Mouse (Mus musculus): ENCODE measurements at regions not wholly inside any gene's neighbourhood (a gene's known extent, or its start where the extent isn't known, plus 50 kb on each side); places are given as distances from the start of the nearest gene placed in this dataset.

DNA sequence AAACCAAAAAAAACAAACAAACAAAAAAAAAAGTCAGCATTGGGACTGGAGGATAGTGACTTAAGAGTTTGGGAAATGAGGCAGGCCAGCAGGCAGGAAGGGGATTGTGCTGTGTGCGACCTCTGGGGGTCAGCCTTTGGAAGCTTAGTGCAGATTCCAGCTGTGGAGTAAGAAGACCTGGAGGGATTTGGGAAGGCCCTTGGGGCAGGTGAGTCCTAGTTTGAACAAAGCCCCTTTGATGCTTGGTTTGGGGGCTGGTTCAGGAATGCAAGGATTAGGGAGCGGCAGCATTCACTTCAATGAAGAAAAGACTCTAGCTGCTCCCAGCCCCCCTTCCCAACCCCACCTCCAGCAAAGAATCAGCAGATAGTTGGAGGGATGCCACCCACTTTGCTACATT lies 235.6 kb upstream of the Stt3b start:
- H3K4me2 ChIP-seq (replicated peaks; ENCODE audit: low read depth): no peak overlapping the region
- H3K27me3 ChIP-seq (ENCODE audit: control insufficient read depth, insufficient read depth, low read length): no peaks in the 10 kb centered on the region
- TF ChIP-seq EP300 (optimal IDR thresholded peaks at IDR 0.05) (no peak), CTCF (IDR thresholded peaks at IDR 0.05; ENCODE audit: low read depth) (no peak)
- DNase-seq (ENCODE audit: low spot score) (no peak), ATAC-seq (ENCODE audit: low FRiP score, low TSS enrichment) (no peak)
- H3K4me1 ChIP-seq (replicated peaks; ENCODE audit: control insufficient read depth, insufficient read depth): no peaks in the 10 kb centered on the region
- no peaks in the 10 kb centered on the region for H3K36me3 ChIP-seq (ENCODE audit: control insufficient read depth, insufficient read depth, low read length)
- WGBS: 64% methylated on average over 2 of the region's 2 CpGs
- no peak overlapping the region for H3K9ac ChIP-seq (ENCODE audit: low read length)
- H3K9me3 ChIP-seq (ENCODE audit: control insufficient read depth, low read length): no peaks in the 10 kb centered on the region
- H3K4me3 ChIP-seq (ENCODE audit: low read depth, low read length): no peak overlapping the region
- H3K27ac ChIP-seq (replicated peaks): no peak overlapping the region

DNA sequence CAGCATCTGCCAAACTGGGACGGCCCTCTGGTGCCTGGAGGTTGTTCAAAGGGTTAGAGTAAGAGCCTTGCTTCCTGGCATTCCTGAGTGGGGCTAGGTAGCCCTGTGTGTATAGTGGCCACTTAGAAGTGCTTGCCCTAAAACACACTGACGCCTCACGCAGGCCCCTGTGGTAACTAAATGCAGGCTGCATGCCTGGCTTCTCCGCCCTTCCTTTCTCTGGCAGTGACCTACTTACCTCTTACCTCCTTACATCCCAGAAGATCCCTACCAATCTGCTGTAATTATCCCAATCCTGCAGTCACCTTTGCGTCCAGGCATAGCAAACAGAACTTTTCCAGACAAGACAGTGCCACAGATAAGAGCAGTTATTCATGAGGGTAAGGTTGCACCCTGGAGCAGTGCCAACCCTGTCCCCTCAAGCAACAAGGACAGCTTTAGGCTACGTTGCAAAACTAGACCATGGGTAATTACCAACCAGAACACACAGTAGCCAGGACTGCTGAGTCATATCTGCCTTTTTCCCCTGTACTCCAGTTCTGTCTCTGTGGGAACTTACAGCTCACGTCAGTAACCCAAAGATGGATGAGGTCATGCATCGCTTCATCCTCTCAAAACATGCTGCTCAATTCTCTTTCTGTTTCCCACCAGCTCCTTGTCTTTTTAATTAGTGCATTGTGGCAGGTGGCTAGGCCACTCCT lies 237.6 kb upstream of the Stt3b start:
- no peak overlapping the region for H3K4me3 ChIP-seq (ENCODE audit: low read depth, low read length)
- 45% methylated on average over 8 of the region's 8 CpGs for WGBS
- H3K27ac ChIP-seq (replicated peaks): no peak overlapping the region
- ATAC-seq (ENCODE audit: low FRiP score, low TSS enrichment) (peak; percentile 83), DNase-seq (ENCODE audit: low spot score) (peak; percentile 44)
- TF ChIP-seq CTCF (IDR thresholded peaks at IDR 0.05; ENCODE audit: low read depth) (no peak), EP300 (optimal IDR thresholded peaks at IDR 0.05) (no peak)
- H3K27me3 ChIP-seq (ENCODE audit: control insufficient read depth, insufficient read depth, low read length): no peaks in the 10 kb centered on the region
- H3K9ac ChIP-seq (ENCODE audit: low read length): no peak overlapping the region
- no peak overlapping the region for H3K4me2 ChIP-seq (replicated peaks; ENCODE audit: low read depth)
- no peaks in the 10 kb centered on the region for H3K9me3 ChIP-seq (ENCODE audit: control insufficient read depth, low read length)
- H3K36me3 ChIP-seq (ENCODE audit: control insufficient read depth, insufficient read depth, low read length): no peaks in the 10 kb centered on the region
- H3K4me1 ChIP-seq (replicated peaks; ENCODE audit: control insufficient read depth, insufficient read depth): no peaks in the 10 kb centered on the region

DNA sequence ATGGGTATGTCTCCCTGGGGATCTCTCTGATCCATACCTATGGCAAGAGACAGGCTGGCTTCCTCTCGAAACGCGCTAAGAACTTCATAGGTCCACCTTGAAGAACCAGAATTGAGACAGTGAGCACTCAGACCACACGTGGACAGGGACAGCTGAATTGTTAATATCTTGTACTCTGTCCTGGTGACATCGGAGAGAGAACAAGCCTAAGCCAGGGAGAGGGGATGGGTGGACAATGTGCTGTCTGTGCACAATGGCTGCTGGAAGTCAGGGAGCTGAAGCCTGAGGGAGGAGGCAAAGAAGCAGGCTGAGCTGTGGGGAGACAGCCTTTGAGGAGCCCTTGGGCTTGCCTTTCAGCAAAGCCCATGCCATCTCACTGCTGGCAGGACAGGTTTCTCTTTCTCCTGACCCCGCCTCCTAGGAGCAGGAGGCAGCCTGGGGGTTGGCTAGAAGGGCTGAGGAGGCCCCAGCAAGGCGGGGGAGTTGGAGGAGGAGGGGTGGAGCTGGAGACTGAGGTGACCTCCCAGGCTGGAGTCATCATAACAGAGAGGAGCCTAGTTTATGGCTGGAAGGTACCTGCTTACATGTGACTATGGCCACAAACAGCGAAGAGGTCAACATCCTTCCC lies 238.6 kb upstream of the Stt3b start:
- Histone ChIP-seq H3K27me3 (ENCODE audit: control insufficient read depth, insufficient read depth, low read length) (no peaks in the 10 kb centered on the region), H3K9me3 (ENCODE audit: control insufficient read depth, low read length) (no peaks in the 10 kb centered on the region), H3K9ac (ENCODE audit: low read length) (no peak overlapping the region), H3K36me3 (ENCODE audit: control insufficient read depth, insufficient read depth, low read length) (no peaks in the 10 kb centered on the region), H3K27ac (replicated peaks) (0 out of 2 replicates have a peak overlapping the region, but pooled peaks have one; percentile 8), H3K4me1 (replicated peaks; ENCODE audit: control insufficient read depth, insufficient read depth) (no peaks in the 10 kb centered on the region), H3K4me2 (replicated peaks; ENCODE audit: low read depth) (no peak overlapping the region), H3K4me3 (ENCODE audit: low read depth, low read length) (no peak overlapping the region)
- ATAC-seq (ENCODE audit: low FRiP score, low TSS enrichment) (peak; percentile 85), DNase-seq (ENCODE audit: low spot score) (peak; percentile 77)
- no peak for TF ChIP-seq CTCF (IDR thresholded peaks at IDR 0.05; ENCODE audit: low read depth)
- TF ChIP-seq EP300 (optimal IDR thresholded peaks at IDR 0.05): no peak
- WGBS: 49% methylated on average over 8 of the region's 8 CpGs

DNA sequence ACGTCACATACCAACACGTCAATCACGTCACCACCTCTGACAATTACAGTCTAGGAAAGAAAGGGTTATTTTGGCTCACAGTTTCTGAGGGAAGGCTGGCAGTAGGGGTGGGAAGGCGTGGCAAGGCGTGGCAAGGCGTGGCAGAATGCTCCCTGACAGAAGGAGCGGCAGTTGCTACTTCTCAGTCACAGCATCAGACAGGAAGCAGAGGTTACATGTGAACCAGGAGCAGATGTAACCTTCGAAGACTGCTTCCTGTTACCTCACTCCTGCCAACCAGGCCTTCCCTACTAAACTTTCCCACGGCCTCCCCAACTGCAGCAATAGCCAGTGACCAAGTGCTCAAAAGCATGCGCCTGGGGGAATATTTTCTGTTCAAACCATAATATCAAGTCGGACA lies 240.9 kb upstream of the Stt3b start:
- no peak overlapping the region for H3K4me2 ChIP-seq (replicated peaks; ENCODE audit: low read depth)
- no peaks in the 10 kb centered on the region for H3K9me3 ChIP-seq (ENCODE audit: control insufficient read depth, low read length)
- WGBS: 84% methylated on average over 11 of the region's 11 CpGs
- no peak for DNase-seq (ENCODE audit: low spot score)
- H3K9ac ChIP-seq (ENCODE audit: low read length): no peak overlapping the region
- no peak overlapping the region for H3K27ac ChIP-seq (replicated peaks)
- H3K4me3 ChIP-seq (ENCODE audit: low read depth, low read length): no peak overlapping the region
- TF ChIP-seq EP300 (optimal IDR thresholded peaks at IDR 0.05) (no peak), CTCF (IDR thresholded peaks at IDR 0.05; ENCODE audit: low read depth) (no peak)
- H3K4me1 ChIP-seq (replicated peaks; ENCODE audit: control insufficient read depth, insufficient read depth): no peaks in the 10 kb centered on the region
- no peaks in the 10 kb centered on the region for H3K36me3 ChIP-seq (ENCODE audit: control insufficient read depth, insufficient read depth, low read length)
- H3K27me3 ChIP-seq (ENCODE audit: control insufficient read depth, insufficient read depth, low read length): no peaks in the 10 kb centered on the region
- ATAC-seq (ENCODE audit: low FRiP score, low TSS enrichment): no peak

DNA sequence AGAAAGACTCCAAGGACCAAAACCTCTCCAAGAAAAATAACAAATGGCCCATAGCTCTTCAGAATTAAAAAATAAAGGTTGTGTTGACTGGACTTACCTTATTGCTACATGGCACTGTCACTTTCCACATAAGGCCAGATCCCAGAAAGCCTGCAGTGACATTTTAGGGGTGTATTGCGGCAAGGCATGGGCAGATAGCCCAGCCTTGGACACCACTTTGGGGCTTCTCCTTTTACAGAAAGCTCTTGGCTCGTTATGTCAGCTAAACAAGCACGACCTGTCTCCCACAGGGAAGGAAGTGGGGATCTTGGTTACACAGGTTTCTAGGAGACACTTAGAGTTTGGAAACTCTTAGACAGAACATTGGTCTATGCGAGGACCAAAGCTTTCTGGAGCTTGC lies 241.3 kb upstream of the Stt3b start:
- Histone ChIP-seq H3K9me3 (ENCODE audit: control insufficient read depth, low read length) (no peaks in the 10 kb centered on the region), H3K36me3 (ENCODE audit: control insufficient read depth, insufficient read depth, low read length) (no peaks in the 10 kb centered on the region), H3K27ac (replicated peaks) (no peak overlapping the region), H3K4me2 (replicated peaks; ENCODE audit: low read depth) (no peak overlapping the region), H3K9ac (ENCODE audit: low read length) (no peak overlapping the region), H3K4me1 (replicated peaks; ENCODE audit: control insufficient read depth, insufficient read depth) (no peaks in the 10 kb centered on the region), H3K27me3 (ENCODE audit: control insufficient read depth, insufficient read depth, low read length) (no peaks in the 10 kb centered on the region), H3K4me3 (ENCODE audit: low read depth, low read length) (no peak overlapping the region)
- ATAC-seq (ENCODE audit: low FRiP score, low TSS enrichment) (no peak), DNase-seq (ENCODE audit: low spot score) (no peak)
- TF ChIP-seq EP300 (optimal IDR thresholded peaks at IDR 0.05): no peak
- TF ChIP-seq CTCF (IDR thresholded peaks at IDR 0.05; ENCODE audit: low read depth): no peak
- 74% methylated on average over 4 of the region's 4 CpGs for WGBS

DNA sequence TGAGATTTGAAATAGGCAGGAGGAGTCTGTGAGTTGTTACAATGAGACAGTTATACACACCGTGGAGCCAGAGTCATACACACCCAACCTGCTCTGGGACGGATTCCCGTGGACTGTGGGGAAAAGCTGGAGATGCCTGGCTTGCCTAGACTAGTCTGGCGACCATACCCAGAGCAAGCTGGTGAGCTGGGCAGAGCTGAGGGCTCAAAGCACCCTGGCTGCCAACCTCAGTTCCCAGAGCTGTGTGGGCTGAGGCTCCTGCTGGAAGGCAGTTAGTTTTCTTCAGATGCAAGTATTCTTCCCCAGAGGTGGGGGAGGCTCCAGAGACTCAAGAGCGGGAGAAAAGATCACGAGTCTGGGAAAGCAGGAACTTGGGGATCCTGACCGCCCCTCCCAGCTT lies 247.9 kb upstream of the Stt3b start:
- H3K27me3 ChIP-seq (ENCODE audit: control insufficient read depth, insufficient read depth, low read length): no peaks in the 10 kb centered on the region
- DNase-seq (ENCODE audit: low spot score): no peak
- 72% methylated on average over 7 of the region's 7 CpGs for WGBS
- no peak overlapping the region for H3K9ac ChIP-seq (ENCODE audit: low read length)
- H3K4me1 ChIP-seq (replicated peaks; ENCODE audit: control insufficient read depth, insufficient read depth): no peaks in the 10 kb centered on the region
- no peaks in the 10 kb centered on the region for H3K9me3 ChIP-seq (ENCODE audit: control insufficient read depth, low read length)
- H3K27ac ChIP-seq (replicated peaks): no peak overlapping the region
- no peak overlapping the region for H3K4me2 ChIP-seq (replicated peaks; ENCODE audit: low read depth)
- H3K36me3 ChIP-seq (ENCODE audit: control insufficient read depth, insufficient read depth, low read length): no peaks in the 10 kb centered on the region
- ATAC-seq (ENCODE audit: low FRiP score, low TSS enrichment): no peak
- H3K4me3 ChIP-seq (ENCODE audit: low read depth, low read length): no peak overlapping the region
- TF ChIP-seq EP300 (optimal IDR thresholded peaks at IDR 0.05): no peak

All from stomach, postnatal 0 days (tissue).